Mouse (Mus musculus) urinary bladder, postnatal 10 days (tissue): ENCODE data around the gene D6Ertd527e.

Source experiments
- DNase-seq: peaks from one replicate; pipeline ENCODE4 v3.0.0; 2022; ENCODE audit warnings: low spot score

D6Ertd527e gene

DNA sequence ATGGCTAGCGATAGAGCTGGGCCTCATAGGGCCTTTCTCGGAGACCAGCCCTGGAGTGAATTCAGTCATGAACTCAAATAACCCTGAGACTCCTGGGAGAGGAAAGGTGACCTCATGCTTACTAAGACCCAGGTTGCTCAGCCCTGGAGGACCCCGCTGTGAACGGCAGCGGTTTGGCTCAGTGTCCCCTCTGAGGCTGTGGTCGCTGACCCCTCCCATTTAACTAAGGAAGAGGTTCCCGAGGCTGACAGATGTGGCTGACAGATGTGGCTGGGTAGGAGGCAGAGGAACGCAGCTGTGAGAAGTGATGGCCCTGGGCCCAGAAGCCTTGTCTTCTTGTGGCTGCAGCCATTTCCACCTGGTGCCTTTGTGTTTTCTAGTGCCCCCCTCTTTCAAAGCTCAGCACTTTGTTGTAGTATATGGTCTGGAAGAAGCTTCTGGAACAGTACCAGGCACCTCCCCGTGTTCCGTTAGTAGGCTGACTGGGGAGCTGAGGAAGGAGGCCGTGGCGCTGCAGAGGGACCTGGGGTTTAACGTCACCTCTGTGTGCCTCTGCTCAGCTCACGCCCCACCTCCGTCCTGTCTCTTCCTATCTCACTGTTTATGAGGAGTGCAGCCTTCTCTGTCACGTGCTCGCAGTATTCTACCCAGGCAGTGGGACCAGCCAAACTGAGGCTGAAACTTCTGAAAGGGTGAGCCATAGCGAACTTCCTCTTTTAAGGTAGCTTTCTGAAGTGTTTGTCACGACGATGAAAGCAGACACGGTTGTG, 48.1 kb downstream of the D6Ertd527e start:
- no peak for DNase-seq

GRCm38 (mm10) chr6:87153231-87153580, 48.7 kb downstream of the D6Ertd527e start:
- no peak for DNase-seq

GRCm38 (mm10) chr6:87153836-87154235, 49.3 kb downstream of the D6Ertd527e start:
- no peak for DNase-seq

GRCm38 (mm10) chr6:87158062-87158623, 53.6 kb downstream of the D6Ertd527e start:
- DNase-seq: no peak

DNA sequence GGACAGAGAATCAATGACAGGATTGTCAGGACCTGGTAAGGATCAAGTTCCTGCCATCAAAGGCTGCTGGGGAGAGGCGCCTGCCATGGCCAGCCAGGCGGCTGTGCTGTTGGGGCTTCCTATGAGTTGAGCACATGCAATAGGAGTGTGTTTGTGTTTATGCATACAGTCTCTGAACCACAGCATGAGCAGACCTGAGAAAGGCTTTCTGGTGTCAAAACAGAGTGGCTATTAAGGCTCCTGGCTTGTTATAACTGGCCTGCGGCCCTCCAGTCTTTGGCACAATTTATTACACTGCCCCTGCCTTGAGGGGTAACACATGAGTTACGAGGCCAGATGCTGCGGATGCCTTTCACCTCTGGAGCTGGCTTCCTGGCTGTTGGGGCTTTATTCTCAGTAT, 55.6 kb downstream of the D6Ertd527e start:
- DNase-seq: no peak

- DNase-seq: no peak
Observed at GRCm38 (mm10) chr6:87161391-87162263, 57.1 kb downstream of the D6Ertd527e start.
